Mouse (Mus musculus) bone marrow macrophage, adult 2 months (primary cell): ENCODE data around the gene Nt5c.

ENCODE experiments used
- CTCF ChIP-seq: IDR thresholded peaks from 2 replicates; pipeline ENCODE4 v1.5.1; 2012; ENCODE audit warnings: low read depth, mild to moderate bottlenecking, low read length, moderate library complexity
- POLR2A ChIP-seq: IDR thresholded peaks from 2 replicates; pipeline ENCODE4 v1.6.1; 2012; ENCODE audit warnings: mild to moderate bottlenecking, low read depth, low read length, borderline replicate concordance

DNA sequence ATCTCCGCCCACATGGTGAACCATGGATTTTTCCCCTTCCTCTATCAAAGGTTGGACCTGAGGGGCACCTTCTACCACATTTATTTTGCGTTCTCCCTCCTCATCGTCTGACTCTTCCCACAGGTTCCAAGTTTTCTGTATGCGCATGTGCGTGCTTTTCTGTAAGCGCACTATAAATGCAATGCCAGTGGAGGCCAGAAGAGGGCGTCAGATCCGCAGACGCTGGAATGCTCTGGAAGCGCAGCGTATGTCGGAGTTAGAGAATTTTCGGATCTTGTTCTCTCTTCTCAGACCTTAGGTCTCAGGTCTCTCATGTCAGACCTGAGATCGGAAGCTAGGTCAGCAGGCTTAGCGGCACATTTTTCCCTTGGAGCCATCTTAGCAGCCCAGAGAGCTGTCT is 36.0 kb downstream of the Nt5c start:
- TF ChIP-seq CTCF (no peak; the same call in 1 of the 2 replicates), POLR2A (no peak)
